Mouse (Mus musculus): ENCODE data around the gene Jak2. TPM values are rescaled to one million over a fixed set of nuclear protein-coding genes. Genes with fewer than 3 reads are reported as not detected.

The Jak2 gene
- polyA plus RNA-seq, 1 experiment, result 35.5 TPM

DNA sequence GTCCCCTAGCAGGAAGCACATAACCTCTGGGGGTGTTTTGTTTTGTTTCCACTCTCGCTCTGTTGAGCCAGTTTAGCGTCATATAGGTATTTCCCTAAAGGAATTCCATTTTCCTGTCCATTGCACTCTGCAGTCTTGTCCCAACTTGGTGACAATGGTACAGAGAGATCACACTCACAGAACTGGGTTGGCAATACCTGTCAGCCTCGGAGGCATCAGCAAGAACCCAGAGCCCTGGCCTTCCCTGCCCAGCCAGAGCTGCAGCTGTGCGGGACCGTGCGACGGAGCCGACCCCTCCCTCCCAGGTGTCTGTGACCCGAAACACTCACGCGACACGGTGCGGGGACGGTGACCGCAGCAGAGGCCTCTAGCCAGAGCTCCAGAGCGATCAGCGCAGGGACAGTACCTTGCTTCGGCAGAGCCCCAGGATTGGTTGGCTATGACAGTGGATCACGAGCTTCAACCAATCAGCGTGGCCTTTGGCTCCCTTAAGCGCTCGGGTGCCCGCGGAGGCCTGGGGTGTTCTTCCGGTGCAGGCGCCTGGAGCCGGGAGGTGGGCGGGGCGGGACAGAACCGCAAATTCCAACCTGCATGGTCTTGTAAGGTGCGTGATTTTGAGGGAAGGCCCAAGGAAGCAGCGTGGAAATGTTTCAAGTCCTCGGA lies 110.0 kb downstream of the Jak2 start:
- peak; percentile 77 for DNase-seq (ENCODE audit: low spot score)

DNA sequence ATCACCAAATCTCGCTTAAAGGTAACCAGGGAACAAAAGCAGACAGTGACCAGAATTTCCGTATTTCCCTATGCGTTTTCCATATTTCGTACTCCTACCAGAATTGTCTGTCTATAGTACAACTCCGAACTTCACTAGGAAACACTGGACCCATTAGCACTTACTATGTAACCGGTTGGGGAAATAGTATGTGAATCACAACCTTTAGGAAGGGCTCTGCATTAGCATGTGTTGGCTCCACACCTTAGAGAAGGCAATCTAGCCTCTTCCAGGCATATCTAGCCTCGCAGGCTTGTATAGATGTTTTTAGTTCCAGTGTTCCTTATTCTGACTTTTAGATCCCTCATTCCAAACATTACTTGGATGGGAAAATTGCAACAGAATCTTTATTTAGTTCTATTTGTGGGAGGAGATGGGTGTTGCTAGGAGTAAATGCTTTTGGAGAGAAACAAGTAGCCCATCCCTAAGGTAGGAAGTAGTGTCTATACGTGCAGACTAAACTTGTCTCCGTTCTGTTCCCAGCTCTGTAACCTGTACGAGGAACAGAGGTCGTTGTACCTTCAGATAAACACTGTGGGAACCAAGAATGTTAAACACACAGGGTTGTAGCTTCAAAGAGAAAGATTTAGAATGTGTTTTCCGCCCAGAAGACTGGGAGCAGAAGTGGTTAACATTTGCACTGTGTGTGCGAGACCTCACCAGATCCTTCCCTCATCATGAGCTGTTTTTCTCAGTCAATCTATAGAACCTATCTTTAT lies 110.7 kb downstream of the Jak2 start:
- no peak for DNase-seq (ENCODE audit: low spot score)

Other genes with a start within 250 kb of the Jak2 start
- 96.5 and 118 TPM in 2 replicates for gene Ak3, start 203.9 kb upstream of the Jak2 start, polyA plus RNA-seq (2012; rRNA removed)
- gene Rcl1, start 150.5 kb upstream of the Jak2 start, polyA plus RNA-seq (2012; rRNA removed), result 20.6 and 21.5 TPM in 2 replicates
- gene Insl6, start 73.5 kb downstream of the Jak2 start, polyA plus RNA-seq (2012; rRNA removed), result 8.4 and 10.0 TPM in 2 replicates
- gene Rln1, start 82.8 kb downstream of the Jak2 start, polyA plus RNA-seq (2012; rRNA removed), result 0.24 and 0.65 TPM in 2 replicates
- 88.9 and 108 TPM in 2 replicates for gene Plgrkt, start 115.6 kb downstream of the Jak2 start, polyA plus RNA-seq (2012; rRNA removed)
- gene Cd274, start 115.6 kb downstream of the Jak2 start, polyA plus RNA-seq (2012; rRNA removed), result 4.3 and 6.8 TPM in 2 replicates
- 0.12 and 0.21 TPM in 2 replicates for gene Pdcd1lg2, start 159.1 kb downstream of the Jak2 start, polyA plus RNA-seq (2012; rRNA removed)